Mouse (Mus musculus) adipocyte (in vitro differentiated cells): ENCODE measurements around the gene Bcas3.
"Not testable (repeated sequence)": the region's sequence is repeated elsewhere in the genome, so short reads cannot be mapped to it uniquely, and the experiment has no call there.

Experiments
- DNase-seq: peaks from one replicate; pipeline ENCODE4 v3.0.0-alpha.2; 2016; ENCODE audit warnings: low spot score

Bcas3 gene

GRCm38 (mm10) chr11:85482737-85483467, 129.9 kb downstream of the Bcas3 start:
- no peak for DNase-seq

- no peak for DNase-seq
These were observed 132.4 kb downstream of the Bcas3 start for GRCm38 (mm10) chr11:85485197-85485940.

GRCm38 (mm10) chr11:85487501-85487900, 134.5 kb downstream of the Bcas3 start:
- DNase-seq, result no peak

- DNase-seq, result no peak
These were observed 139.3 kb downstream of the Bcas3 start for GRCm38 (mm10) chr11:85492231-85492630.

GRCm38 (mm10) chr11:85492666-85493065, 139.7 kb downstream of the Bcas3 start:
- no peak for DNase-seq

GRCm38 (mm10) chr11:85499561-85499960, 146.6 kb downstream of the Bcas3 start:
- DNase-seq, result no peak

GRCm38 (mm10) chr11:85502031-85502430, 149.1 kb downstream of the Bcas3 start:
- no peak for DNase-seq

GRCm38 (mm10) chr11:85504812-85505211, 151.8 kb downstream of the Bcas3 start:
- not testable (repeated sequence) for DNase-seq

GRCm38 (mm10) chr11:85505811-85506210, 152.8 kb downstream of the Bcas3 start:
- no peak for DNase-seq

- no peak for DNase-seq
These were observed 156.4 kb downstream of the Bcas3 start for GRCm38 (mm10) chr11:85509334-85509733.

- DNase-seq, result no peak
These were observed 158.4 kb downstream of the Bcas3 start for GRCm38 (mm10) chr11:85511270-85511904.

GRCm38 (mm10) chr11:85516724-85517123, 163.8 kb downstream of the Bcas3 start:
- no peak for DNase-seq

- peak; percentile 71 for DNase-seq
These were observed 165.2 kb downstream of the Bcas3 start for GRCm38 (mm10) chr11:85518025-85518756.

- no peak for DNase-seq
These were observed 167.3 kb downstream of the Bcas3 start for GRCm38 (mm10) chr11:85520236-85520635.

- no peak for DNase-seq
These were observed 168.0 kb downstream of the Bcas3 start for GRCm38 (mm10) chr11:85520996-85521395.

GRCm38 (mm10) chr11:85523646-85524045, 170.7 kb downstream of the Bcas3 start:
- DNase-seq, result peak; percentile 46

- DNase-seq, result no peak
These were observed 171.2 kb downstream of the Bcas3 start for GRCm38 (mm10) chr11:85524186-85524585.

GRCm38 (mm10) chr11:85524841-85525500, 172.0 kb downstream of the Bcas3 start:
- DNase-seq, result no peak

- no peak for DNase-seq
These were observed 172.5 kb downstream of the Bcas3 start for GRCm38 (mm10) chr11:85525501-85525885.

GRCm38 (mm10) chr11:85525979-85526775, 173.2 kb downstream of the Bcas3 start:
- DNase-seq, result no peak

GRCm38 (mm10) chr11:85527261-85527660, 174.3 kb downstream of the Bcas3 start:
- no peak for DNase-seq
